Mouse (Mus musculus) natural killer cell, adult 2 months (primary cell): ENCODE data around the gene Pafah1b1.

Experiments
- DNase-seq, 2 experiments: peaks; one replicate each; pipeline ENCODE4 v3.0.0; 2022; ENCODE audit warnings: low spot score in 2 of 2

Pafah1b1 gene

DNA sequence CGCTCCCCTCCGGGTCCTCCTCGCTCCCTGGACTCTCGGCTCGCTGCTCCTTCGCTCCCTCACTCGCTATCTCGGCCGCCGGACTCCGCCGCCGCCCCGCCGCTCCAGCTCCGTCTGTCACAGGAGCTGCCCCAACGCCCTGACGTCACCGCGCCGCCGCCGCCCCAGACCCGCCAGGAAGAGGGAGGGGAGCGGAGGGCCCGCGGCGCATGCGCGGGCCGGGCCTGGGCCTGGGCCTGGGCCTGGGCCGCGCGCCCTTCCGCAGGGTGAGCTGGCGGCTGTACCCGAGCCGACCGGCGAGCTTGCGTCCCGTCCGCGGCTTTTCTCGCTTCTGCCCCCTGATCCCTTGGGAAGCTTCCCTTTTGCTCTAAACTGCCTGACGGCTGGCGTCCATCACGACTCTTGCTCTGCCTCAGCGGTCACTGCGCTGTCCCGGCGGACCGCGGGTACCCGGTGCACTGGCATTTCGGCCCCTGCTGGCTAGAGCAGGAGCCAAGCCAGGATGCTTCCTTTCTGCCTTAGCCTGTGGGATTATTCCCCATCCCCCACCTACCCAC, at the start of gene Pafah1b1:
Pafah1b1 (minus strand) TSS at position 436 of the 557 bp plus-strand sequence.
- peak; percentile 94 to 96 for DNase-seq

DNA sequence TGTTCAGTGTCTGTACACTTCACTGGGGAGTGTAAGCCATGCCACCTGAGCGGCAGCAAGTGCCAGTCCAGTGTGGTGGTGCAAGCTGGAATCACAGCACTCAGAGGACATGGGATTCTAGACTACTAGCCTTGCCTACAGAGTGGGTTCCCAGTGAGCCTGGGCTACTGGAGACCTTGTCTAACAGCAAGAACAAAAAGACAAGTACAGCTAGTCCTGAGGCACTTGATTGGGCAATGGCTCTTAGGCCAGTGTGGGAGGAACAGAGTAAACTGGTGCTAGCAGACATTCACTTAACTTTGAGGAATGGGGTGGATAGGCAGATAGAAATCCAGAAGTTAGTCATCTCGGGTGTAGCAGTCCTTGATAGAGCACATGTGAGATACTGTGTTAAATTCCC, 47.9 kb upstream of the Pafah1b1 start:
- DNase-seq = no peak

DNA sequence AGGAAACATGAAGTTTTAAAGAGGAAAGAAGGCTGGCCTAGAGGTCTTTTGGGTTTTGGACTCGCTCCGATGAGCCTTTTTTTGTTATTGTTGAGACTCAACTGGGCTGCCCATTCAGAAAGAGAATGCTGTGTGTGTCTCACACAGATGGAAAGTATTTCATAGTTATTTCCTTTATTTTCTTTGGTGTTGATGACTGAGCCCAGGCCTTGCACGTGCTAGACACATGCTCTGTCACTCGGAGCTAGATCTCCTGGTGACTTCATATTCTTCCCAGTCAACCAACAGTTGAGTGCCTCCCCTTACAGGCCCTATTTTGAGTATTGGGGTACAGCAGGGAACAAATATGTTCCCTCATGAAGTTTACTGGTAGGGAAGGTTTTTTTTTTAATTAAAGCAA, 47.2 kb upstream of the Pafah1b1 start:
- no peak for DNase-seq

DNA sequence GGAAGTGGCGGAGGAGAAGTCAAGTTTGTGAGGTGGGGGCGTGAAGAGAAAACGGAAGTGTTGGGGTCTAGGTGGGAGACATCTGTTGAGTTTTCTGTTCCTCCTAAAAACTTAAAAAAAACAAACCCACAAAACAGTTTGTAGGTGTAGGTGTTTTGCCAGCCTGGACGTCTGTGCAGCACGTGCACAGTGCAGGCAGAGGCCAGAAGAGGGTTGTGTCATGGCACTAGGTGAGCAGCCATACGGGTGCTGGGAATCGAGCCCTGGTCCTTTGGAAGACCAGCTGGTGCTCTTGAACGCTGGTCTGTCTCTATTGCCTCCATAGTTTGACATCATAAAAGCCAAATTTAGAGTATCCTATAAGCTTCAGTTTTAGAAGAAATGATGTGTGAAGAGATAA, 46.8 kb upstream of the Pafah1b1 start:
- DNase-seq = no peak

DNA sequence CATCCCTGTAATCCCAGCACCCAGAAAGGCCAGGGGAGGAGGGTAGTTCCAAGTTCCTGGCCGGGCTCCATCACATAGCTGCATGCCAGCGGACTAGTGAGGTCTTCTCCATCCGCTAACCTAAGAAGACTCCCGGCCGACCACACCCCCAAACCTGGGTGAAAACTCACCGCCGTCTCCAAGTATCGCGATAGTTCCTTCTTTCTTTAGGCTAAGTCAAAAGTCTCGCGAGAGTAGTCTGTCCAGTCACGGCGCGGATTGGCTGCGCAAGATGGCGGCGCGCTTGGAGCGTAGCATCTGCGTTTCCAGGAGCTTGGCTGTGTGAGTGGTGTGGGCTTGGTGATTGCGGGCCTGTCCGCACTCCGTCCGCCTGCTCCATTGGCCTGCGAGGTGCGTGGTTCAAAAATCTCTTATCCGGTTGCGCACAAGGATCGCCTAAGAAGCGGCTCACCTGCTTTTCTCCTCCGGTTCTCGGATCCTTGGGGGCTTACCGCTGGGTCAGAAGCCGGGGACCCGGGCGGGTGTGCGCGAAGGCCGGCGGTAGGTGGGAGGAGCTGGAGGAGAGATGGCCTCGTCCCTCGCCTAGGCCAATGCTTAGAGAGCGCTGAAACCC, 46.2 kb upstream of the Pafah1b1 start, which contains the start of gene Mettl16:
Mettl16 (plus strand) TSS at position 236 of the 613 bp plus-strand sequence.
- peak; percentile 97 for DNase-seq

DNA sequence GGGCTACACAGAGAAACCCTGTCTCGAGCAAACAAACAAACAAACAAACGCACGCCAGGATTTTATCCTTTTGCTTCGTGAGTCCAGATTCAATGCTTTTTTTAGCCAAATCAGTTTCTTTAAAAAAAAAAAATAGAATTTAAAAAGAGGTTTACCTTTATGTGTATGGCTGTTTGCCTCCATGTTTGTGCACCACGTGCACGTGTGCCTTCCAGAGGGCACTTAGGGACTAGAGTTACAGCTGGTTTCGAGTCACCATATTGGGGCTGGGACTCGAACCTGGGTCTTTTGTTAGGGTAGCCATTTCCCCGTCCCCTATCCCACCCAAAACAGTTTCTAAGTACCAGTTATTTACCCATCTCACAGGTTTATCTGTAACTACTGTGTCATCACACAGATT, 45.6 kb upstream of the Pafah1b1 start:
- DNase-seq = no peak

DNA sequence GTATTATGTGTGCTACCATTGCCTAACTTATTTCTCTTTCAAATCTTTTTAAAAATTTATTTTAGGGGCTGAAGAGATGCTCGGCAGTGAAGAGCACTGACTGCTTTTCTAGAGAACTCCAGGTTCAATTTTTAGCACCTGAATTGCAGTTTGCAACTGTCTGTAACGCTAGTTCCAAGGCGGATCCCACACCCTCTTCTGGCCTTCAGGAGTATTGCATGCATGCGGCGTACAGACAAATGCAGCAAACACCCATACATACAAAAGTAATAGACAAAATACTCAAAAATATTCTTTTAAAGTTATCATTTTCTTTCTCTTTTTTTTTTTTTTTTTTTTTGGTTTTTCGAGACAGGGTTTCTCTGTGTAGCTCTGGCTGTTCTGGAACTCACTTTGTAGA, 43.6 kb upstream of the Pafah1b1 start:
- DNase-seq = peak; percentile 32 to 59

DNA sequence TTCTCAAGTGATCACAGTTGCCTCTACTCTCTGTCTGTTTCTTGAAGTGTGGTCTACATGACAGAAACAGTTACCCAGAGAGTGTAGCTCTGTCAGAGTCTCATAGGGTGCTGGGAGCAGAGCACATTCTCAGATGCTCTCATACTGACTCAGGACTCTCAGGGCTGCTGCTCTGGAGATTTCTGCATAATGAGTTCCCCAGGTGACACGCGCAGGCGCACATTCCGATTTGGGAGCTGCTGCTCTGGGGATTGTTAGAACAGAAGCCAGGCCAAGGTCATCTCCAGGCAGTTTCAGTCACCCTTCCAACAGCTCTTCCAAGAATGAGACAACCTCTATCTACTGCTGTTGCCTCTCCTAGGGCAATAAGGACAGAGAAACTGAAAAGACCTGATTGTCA, 43.0 kb upstream of the Pafah1b1 start:
- no peak for DNase-seq

DNA sequence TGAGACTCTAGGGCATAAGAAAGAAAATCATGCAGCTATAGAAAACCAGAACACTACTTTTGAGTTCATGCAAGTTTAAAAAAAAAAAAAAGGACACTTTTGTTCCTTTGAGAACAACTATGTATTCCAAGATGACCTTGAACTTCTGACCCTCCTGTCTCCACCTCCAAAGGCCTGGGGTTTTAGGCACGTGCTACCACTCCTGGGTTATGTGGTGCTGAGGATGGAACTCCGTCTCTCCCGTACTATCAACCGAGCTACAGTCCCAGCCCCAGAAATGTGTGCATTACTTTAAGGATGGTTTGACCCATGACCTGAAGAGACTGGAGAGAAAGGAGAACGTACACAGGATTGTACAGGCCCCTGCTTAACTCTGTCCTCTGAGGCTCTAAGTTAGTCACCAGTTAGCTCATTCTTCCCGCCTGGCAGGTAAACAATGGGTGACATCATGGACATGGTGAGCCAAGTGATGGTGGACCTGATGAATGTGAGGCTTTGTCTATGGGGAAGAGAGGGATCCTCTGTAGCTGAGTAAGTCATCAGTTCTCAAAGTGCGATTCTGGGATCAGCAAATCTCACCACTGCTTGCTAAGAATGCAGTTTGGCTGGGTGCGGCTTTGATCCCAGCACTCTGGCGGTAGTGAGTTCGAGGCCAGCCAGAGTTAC, 39.6 kb upstream of the Pafah1b1 start:
- no peak for DNase-seq

DNA sequence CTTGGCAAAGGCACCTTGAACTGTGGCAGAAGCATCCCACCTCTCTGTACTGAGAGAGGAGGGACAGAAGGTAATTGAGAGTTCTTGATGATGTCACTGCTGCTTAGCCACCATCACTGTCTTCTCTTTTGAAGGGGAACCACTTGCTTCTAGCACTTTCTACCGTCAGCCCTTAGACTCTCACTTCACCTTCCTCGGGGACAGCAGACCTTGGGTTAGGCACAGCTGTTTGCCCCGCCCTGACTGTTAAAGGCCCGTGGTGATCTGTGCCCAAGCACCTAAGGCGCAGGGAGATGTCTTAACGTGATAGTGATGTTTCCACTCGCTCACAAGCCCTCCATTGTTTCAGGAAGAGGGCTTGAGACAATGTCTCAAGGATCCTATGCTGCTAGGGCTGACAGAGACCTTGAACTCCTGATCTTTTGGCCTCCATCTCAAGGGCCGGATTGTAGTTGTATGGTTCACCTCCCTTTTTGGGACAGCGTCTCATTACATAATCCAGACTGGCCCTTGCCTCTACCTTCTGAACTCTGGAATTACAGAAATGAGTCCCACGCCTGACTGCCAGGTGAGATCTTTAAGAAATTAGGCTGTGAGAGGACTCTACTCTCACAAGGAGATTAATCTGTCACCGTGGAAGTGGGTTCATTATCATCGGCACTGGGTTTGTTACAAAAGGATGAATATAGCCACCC, 36.7 kb upstream of the Pafah1b1 start:
- no peak for DNase-seq

DNA sequence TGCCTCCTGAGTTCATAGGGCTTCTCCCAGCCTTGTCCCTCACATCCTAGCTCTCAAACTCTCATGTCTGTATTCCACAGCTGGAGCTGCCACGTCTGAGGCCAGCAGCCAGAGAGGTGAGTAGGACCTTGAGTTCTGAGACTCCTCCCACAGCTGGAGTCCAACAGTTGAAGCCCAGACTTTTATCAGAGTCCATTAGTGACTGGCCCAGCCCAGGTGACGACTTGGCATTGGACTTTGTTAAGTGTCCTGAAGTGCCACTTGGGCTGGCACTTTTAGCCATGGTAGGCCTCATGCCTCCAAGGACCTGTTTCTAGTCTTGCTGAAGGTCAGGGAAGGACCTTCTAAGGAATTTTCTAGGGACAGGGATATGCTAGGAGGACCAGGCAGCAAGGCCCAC, 32.2 kb upstream of the Pafah1b1 start:
- DNase-seq = no peak

DNA sequence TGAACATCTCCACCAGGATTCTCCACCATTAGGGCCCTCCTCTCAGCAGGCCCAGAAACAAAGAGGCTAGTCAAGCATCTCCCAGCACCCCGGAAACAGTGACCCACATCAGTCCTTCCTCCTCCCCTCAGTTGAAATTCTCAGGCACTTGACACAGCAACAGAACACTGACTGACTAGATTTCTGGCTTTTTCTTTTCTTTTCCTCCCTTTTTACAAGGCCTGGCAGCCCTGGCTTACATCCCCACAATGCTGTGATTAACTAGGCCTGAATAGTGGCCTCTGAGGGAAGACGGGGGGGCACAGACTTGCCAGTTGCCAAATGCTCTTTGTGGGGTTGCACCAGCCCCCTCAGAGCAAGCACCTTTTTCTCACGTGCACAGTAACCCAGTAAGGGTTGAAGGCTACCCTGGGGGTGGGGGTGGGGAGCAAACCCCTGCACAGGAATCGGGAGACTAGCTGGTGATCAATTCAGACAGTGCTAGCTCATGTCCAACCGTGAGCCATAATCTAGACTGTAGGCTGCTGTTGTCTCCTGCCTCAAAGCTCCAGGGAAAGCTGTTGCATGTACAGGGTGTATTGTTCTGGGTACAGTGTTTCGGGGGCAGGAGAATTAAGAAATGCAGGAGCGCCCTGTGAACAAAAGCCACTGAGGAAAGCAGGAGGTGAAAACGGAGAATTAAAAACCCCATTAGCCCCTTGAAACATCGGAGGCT, 27.0 kb upstream of the Pafah1b1 start:
- no peak for DNase-seq

DNA sequence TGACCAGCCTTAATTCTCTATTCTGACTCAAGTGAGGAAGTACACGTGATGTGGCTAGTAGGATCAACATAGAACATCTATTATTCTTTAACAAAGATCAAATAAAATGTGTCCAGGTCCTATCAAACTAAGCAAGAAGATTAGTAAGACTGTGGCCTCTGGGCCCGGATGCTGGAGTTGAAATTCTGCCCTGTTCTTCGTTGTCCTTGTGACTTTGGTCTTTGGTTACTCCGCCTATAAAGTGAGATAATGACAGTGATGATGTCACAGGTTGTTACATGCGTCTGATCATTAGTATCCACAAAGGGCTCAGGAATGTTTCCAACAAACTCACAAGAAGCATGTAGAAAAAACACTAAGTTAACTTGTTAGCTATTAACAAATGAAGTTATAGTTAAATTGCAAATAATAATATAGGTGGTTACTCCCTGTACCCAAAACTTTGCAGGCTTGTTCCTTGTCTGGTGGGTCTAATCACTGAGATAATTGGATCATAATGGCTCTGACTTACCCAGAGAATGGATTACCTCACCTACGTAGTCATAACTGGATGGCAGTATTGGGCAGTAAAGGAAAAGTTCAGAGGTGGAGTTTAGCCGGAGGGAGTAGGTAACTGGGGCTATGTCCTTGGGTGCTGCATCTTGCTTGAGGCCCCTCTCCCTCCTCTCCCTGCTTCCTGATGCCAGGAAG, 26.3 kb upstream of the Pafah1b1 start:
- DNase-seq = no peak

DNA sequence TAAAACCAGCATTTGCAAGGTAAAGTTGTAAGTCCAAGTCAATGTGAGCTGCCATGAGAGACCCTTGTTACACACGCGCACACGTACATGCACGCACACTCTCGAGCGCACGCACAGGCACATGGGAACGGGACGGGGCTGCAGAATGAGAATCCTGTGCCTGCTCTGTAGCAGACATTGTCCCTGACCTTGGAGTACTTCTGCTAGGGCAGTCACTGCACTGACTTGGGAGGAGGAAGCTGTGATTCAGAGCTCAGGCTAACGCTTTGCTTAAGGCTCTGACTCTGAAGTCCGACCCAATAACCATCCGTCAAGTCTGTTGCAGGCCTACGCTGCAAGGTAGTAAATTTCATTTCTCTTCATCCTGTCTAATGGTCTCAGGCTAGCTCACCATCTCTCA, 24.8 kb upstream of the Pafah1b1 start:
- DNase-seq = no peak

DNA sequence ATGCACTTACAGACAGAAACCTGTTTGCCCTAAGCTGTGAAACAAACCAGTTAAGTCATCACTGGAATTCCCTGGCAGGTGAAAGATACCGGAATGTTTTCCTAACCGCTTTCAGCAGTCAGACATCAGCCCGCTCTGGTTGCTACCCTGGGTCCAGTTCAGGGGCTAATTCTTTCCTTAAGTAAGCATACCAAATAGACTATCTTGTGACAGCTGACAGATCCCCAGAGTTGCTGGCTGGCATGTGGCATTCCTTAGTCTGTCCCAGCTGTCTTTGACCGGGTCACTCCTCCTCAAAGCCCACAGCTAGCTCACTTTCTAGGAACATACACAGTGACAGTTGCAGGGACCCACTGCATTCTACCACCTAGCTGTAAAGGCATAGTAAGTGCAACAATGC, 23.6 kb upstream of the Pafah1b1 start:
- DNase-seq = no peak

DNA sequence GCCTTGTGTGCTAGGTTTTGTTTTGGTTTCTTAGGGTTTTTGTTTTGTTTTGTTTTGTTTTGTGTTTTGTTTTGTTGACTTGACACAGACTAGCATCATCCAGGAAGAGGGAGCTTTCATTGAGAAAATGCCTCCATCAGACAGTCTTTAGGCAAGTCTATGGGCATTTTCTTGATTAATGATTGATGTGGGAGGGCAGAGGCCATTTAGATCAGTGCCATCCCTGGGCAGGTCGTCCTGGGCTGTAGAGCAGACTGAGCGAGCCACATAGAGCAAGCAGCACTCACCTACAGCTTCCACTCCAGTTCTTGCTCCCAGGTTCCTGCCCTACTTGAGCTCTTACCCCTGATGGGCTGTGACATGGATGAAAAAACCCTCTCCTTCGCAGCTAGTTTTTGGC, 13.4 kb upstream of the Pafah1b1 start:
- DNase-seq = no peak

DNA sequence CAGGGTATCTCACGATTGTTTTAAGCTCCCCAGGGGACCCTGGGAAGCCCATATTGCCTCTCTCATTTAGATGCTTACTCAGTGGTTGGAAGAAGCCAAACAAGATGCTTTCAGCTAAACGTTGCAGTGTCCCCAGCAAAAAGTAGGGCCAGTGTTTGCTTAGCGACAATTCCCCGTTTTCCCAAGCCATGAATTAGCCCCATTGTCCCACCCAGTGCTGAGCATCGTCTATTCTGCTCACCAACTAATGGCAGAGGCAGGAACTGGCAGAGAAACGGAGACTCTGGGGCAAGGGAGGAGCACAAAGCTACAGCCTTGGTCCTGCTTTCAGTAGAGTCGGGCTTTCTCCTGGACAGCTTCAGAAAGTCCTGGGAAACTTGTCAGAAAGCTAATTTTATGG, 10.4 kb upstream of the Pafah1b1 start:
- no peak for DNase-seq

DNA sequence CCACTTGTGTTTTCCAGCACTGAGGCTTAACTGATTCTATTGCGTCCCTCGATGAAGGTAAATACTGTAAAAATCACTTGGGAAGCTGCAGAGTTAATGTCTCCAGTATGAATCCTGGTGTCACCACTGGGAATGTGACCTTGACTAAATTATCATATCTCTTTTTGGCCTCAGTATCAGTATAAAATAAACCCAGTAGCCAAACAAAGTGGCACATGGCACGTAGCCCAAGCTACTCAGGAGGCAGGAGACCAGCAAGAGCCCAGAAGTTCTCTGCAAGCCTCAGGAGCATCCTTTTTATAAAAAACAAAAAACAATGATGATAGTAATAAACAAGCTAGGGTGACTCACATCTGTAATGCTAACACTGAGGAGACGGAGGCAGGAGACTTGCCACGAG, 711 bp upstream of the Pafah1b1 start:
- DNase-seq = no peak

DNA sequence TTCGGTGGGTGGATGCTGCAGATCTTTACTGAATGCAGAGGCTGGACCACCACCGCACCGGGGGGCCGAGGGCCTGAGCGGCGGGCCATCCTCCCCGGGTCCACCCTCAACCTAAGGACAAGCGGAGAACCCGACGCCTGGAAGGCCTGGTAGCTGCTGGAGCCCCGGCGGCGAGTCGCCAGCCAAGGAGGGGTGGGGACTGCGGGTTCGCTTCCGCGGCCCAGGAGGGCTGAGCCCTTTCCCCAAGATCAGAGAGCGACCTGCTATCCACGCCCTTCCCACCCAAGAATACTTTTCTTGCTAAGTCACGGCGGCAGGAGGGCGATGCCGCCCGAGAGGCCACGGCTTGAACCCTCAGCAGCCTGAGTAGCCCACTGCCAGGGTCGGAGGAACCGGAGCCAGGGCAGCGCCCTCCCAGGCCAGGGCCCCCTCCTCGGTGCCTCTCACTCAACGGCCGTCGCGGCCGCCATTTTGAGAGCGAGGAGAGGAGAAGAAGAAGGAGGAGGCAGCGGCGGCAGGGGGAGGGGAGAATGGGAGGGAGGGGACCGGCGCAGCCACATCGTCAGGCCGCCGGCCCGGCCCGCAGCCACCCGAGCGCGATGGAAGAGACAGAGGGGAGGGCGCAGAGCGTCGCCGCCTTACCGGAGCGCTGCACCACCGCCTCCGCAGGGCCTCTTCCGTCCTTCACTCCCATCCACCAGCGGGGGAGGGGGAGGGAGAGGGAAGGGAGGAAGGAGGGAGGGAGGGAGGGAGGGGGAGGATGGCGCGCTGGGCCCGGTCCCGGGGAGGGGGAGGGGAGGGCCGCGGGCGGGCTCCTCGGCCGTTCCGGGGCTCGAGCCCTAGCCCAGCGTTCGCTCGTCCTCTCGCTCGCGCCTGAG, 874 bp downstream of the Pafah1b1 start:
- peak; percentile 77 to 84 for DNase-seq

DNA sequence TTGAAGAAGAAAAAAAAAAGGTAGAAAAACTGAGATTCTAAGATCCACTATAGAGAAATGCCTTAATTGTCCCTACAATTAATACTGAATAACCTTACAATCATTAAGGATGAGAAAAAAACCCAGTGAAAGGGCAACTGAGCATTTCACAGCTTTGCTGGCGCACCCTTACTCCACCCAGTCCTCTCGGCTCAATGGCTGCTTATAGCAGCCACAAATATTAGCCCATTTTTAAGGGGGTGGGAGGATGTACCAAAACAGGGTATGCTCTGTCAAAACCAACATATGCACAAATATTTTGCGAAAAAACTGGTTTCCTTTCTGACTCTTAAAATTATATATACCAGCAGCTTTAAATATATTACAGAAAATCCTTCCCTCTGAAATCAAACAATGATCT, 2.5 kb downstream of the Pafah1b1 start:
- DNase-seq = no peak

DNA sequence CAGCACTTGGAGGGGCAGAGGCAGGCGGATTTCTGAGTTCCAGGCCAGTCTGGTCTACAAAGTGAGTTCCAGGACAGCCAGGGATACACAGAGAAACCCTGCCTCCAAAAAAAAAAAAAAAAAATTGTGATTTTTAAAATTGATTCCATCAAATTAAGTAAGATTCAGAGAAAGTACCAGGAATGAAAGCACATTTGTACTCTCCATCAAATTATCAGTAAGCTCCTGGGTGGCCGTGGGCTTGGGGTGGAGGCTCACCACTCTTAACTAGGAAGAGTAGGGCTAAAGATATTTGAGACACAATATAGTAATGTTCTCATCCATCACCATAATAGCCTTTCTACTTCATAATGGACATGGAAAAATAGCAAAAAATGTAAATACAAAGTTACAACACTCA, 3.3 kb downstream of the Pafah1b1 start:
- no peak for DNase-seq
